Mouse (Mus musculus) liver, embryonic 16.5 days (tissue): Measurements from ENCODE around the gene Ccna2. TPM values are rescaled to one million over a fixed set of nuclear protein-coding genes. Genes with fewer than 3 reads are reported as not detected.

ENCODE experiments used
- ATAC-seq: fragments of 200-750 bp; cut with Nextera tagmentation; 2 replicates; pipeline ENCODE4 v1.8.0; 2017; ENCODE audit warnings: low read depth, mild to moderate bottlenecking, moderate number of reproducible peaks, moderate library complexity
- H3K27ac ChIP-seq: fragments of 300-500 bp; sonication (generic); 2 replicates; pipeline ENCODE4 v1.5.1; 2014; ENCODE audit warnings: mild to moderate bottlenecking, low read length
- H3K27me3 ChIP-seq: fragments of 300-500 bp; sonication (generic); 2 replicates; pipeline ENCODE4 v1.6.1; 2014; ENCODE audit warnings: low read depth, low read length, mixed read lengths; ENCODE audit not compliant: control insufficient read depth, insufficient read depth
- H3K36me3 ChIP-seq: fragments of 300-500 bp; sonication (generic); 2 replicates; pipeline ENCODE4 v1.6.1; 2014; ENCODE audit warnings: mild to moderate bottlenecking; ENCODE audit not compliant: control insufficient read depth, insufficient read depth
- H3K4me1 ChIP-seq: fragments of 300-500 bp; sonication (generic); 2 replicates; pipeline ENCODE4 v1.6.1; 2014; ENCODE audit warnings: low read depth, low read length, mixed read lengths; ENCODE audit not compliant: control insufficient read depth
- H3K4me2 ChIP-seq: fragments of 300-500 bp; sonication (generic); 2 replicates; pipeline ENCODE4 v1.6.1; 2014; ENCODE audit warnings: low read depth, low read length, mixed read lengths
- H3K4me3 ChIP-seq: fragments of 300-500 bp; sonication (generic); 2 replicates; pipeline ENCODE4 v1.5.1; 2014; ENCODE audit warnings: low read depth, mild to moderate bottlenecking, low read length
- H3K9ac ChIP-seq: fragments of 300-500 bp; sonication (generic); 2 replicates; pipeline ENCODE4 v1.6.1; 2014; ENCODE audit warnings: low read depth, low read length
- H3K9me3 ChIP-seq: fragments of 300-500 bp; sonication (generic); replicated peaks from 2 replicates; pipeline ENCODE4 v1.6.1; 2016; ENCODE audit warnings: low read length; ENCODE audit not compliant: control insufficient read depth
- WGBS: fragments of 180-500 bp; shearing (Covaris S2); extraction: QIAGEN DNeasy Blood & Tissue Kit; methylation state at CpG from one replicate; pipeline ENCODE4 v1.1.7; 2014; ENCODE audit not compliant: insufficient replicate concordance; 5-methylcytosine and 5-hydroxymethylcytosine counted together
- polyA plus RNA-seq: library from polyadenylated mRNA; unstranded; fragments of >200 nt; fragmentation: Nextera tagmentation; extraction: Ambion mirVana; gene quantifications from 2 replicates; pipeline ENCODE4 v1.2.1, GENCODE M21; 2015

Gene Ccna2
- polyA plus RNA-seq, 1 experiment from 2014 or later = 220 TPM

GRCm38 (mm10) chr3:36571361-36571826, 556 bp downstream of the Ccna2 start:
- Histone ChIP-seq H3K9me3 (no peaks in the 10 kb centered on the region), H3K4me3 (peak overlapping the region; percentile 100), H3K27ac (peak overlapping the region; percentile 93), H3K4me2 (peak overlapping the region; percentile 65), H3K9ac (peak overlapping the region; percentile 100), H3K36me3 (peaks cover 35% of the 10 kb centered on the region), H3K4me1 (peaks cover 19% of the 10 kb centered on the region), H3K27me3 (no peaks in the 10 kb centered on the region)
- ATAC-seq = no peak
- under 1% methylated on average over 46 of the region's 46 CpGs for WGBS

- peak overlapping the region; percentile 100 for H3K9ac ChIP-seq
- peaks cover 19% of the 10 kb centered on the region for H3K4me1 ChIP-seq
- WGBS = 23% methylated on average over 5 of the region's 5 CpGs
- H3K36me3 ChIP-seq = peaks cover 48% of the 10 kb centered on the region
- peak; percentile 56 for ATAC-seq
- no peaks in the 10 kb centered on the region for H3K27me3 ChIP-seq
- peak overlapping the region; percentile 65 for H3K4me2 ChIP-seq
- peak overlapping the region; percentile 93 for H3K27ac ChIP-seq
- H3K9me3 ChIP-seq = no peaks in the 10 kb centered on the region
- peak overlapping the region; percentile 100 for H3K4me3 ChIP-seq
Observed at GRCm38 (mm10) chr3:36569836-36570235, 2.1 kb downstream of the Ccna2 start.

GRCm38 (mm10) chr3:36563666-36564065, 8.3 kb downstream of the Ccna2 start:
- H3K4me1 ChIP-seq = peaks cover 14% of the 10 kb centered on the region
- H3K4me3 ChIP-seq = no peak overlapping the region
- WGBS = 89% methylated on average over 3 of the region's 3 CpGs
- no peak overlapping the region for H3K27ac ChIP-seq
- H3K9me3 ChIP-seq = no peaks in the 10 kb centered on the region
- no peak overlapping the region for H3K4me2 ChIP-seq
- H3K9ac ChIP-seq = no peak overlapping the region
- H3K36me3 ChIP-seq = peaks cover 59% of the 10 kb centered on the region
- ATAC-seq = no peak
- H3K27me3 ChIP-seq = no peaks in the 10 kb centered on the region

- Histone ChIP-seq H3K27ac (no peak overlapping the region), H3K4me3 (no peak overlapping the region), H3K9ac (no peak overlapping the region), H3K27me3 (no peaks in the 10 kb centered on the region), H3K9me3 (no peaks in the 10 kb centered on the region), H3K4me2 (no peak overlapping the region), H3K36me3 (peaks cover 41% of the 10 kb centered on the region), H3K4me1 (peaks cover 9% of the 10 kb centered on the region)
- WGBS = 58% methylated on average over 4 of the region's 4 CpGs
- ATAC-seq = peak; percentile 98
Observed at GRCm38 (mm10) chr3:36559606-36560005, 12.3 kb downstream of the Ccna2 start.

- ATAC-seq = no peak
- Histone ChIP-seq H3K4me1 (peaks cover 9% of the 10 kb centered on the region), H3K36me3 (peaks cover 30% of the 10 kb centered on the region), H3K4me2 (no peak overlapping the region), H3K9ac (no peak overlapping the region), H3K27ac (no peak overlapping the region), H3K9me3 (no peaks in the 10 kb centered on the region), H3K27me3 (no peaks in the 10 kb centered on the region), H3K4me3 (no peak overlapping the region)
- WGBS = 78% methylated on average over 1 of the region's 1 CpGs
Observed at GRCm38 (mm10) chr3:36557601-36558000, 14.3 kb downstream of the Ccna2 start.

- Histone ChIP-seq H3K27ac (peak within 1 kb of the TSS; percentile 44; the same call in 1 of the 2 replicates), H3K36me3 (peaks cover 18% of the 10 kb centered on the region)
Observed at GRCm38 (mm10) chr3:36552406-36553047, 19.4 kb downstream of the Ccna2 start, which contains the start of gene Exosc9. Gene Exosc9 (plus strand): TSS chr3:36552606.

GRCm38 (mm10) chr3:36551851-36552384, 20.0 kb downstream of the Ccna2 start:
- H3K4me1 ChIP-seq = peaks cover 10% of the 10 kb centered on the region
- peaks cover 16% of the 10 kb centered on the region for H3K36me3 ChIP-seq
- H3K9ac ChIP-seq = peak overlapping the region; percentile 16; the same call in 1 of the 2 replicates
- H3K9me3 ChIP-seq = no peaks in the 10 kb centered on the region
- H3K4me2 ChIP-seq = peak overlapping the region; percentile 91
- peaks cover 4% of the 10 kb centered on the region for H3K27me3 ChIP-seq
- 23% methylated on average over 12 of the region's 12 CpGs for WGBS
- peak overlapping the region; percentile 93 for H3K4me3 ChIP-seq
- 0 out of 2 replicates have a peak overlapping the region, but pooled peaks have one; percentile 26 for H3K27ac ChIP-seq
- peak; percentile 8; the same call in 1 of the 2 replicates for ATAC-seq

More at GRCm38 (mm10) chr3:36552406-36553047, 19.4 kb downstream of the Ccna2 start, which contains the start of gene Exosc9:
- H3K4me1 ChIP-seq = peaks cover 10% of the 10 kb centered on the region
- peak within 1 kb of the TSS; percentile 91 for H3K4me2 ChIP-seq
- WGBS = under 1% methylated on average over 39 of the region's 39 CpGs
- peak within 1 kb of the TSS; percentile 85 for H3K9ac ChIP-seq
- H3K4me3 ChIP-seq = peak within 1 kb of the TSS; percentile 93
- no peaks in the 10 kb centered on the region for H3K9me3 ChIP-seq
- peaks cover 4% of the 10 kb centered on the region for H3K27me3 ChIP-seq
- ATAC-seq = peak; percentile 97

- ATAC-seq = no peak
- WGBS = 46% methylated on average over 9 of the region's 9 CpGs
- H3K9me3 ChIP-seq = no peaks in the 10 kb centered on the region
- H3K4me3 ChIP-seq = no peak overlapping the region
- H3K4me1 ChIP-seq = peaks cover 10% of the 10 kb centered on the region
- H3K4me2 ChIP-seq = no peak overlapping the region
- H3K27me3 ChIP-seq = peaks cover 4% of the 10 kb centered on the region
- no peak overlapping the region for H3K9ac ChIP-seq
- H3K27ac ChIP-seq = no peak overlapping the region
- peaks cover 15% of the 10 kb centered on the region for H3K36me3 ChIP-seq
Observed at GRCm38 (mm10) chr3:36551343-36551742, 20.6 kb downstream of the Ccna2 start.

GRCm38 (mm10) chr3:36544961-36545360, 27.0 kb downstream of the Ccna2 start:
- Histone ChIP-seq H3K4me1 (no peaks in the 10 kb centered on the region), H3K27ac (no peak overlapping the region), H3K27me3 (no peaks in the 10 kb centered on the region), H3K4me2 (no peak overlapping the region), H3K36me3 (no peaks in the 10 kb centered on the region), H3K9me3 (no peaks in the 10 kb centered on the region), H3K9ac (no peak overlapping the region), H3K4me3 (no peak overlapping the region)
- no peak for ATAC-seq
- WGBS = 59% methylated on average over 3 of the region's 3 CpGs
